Mouse (Mus musculus) olfactory bulb, adult 2 months (tissue): Measurements from ENCODE around the gene Pmpcb.

Source experiments
- CTCF ChIP-seq: fragments of 200-500 bp; IDR thresholded peaks from 2 replicates; pipeline ENCODE4 v1.5.1; 2012; ENCODE audit warnings: low read depth, mild to moderate bottlenecking, low read length, moderate library complexity; ENCODE audit not compliant: insufficient read depth
- POLR2A ChIP-seq: fragments of 200-500 bp; IDR thresholded peaks from 2 replicates; pipeline ENCODE4 v1.6.1; 2012; ENCODE audit warnings: mild to moderate bottlenecking, low read depth, low read length, moderate library complexity; ENCODE audit not compliant: insufficient read depth

GRCm38 (mm10) chr5:21702873-21703475 lies 34.0 kb upstream of the Pmpcb start:
- no peak for TF ChIP-seq CTCF
- no peak for TF ChIP-seq POLR2A
